Mouse (Mus musculus) liver, embryonic 14.5 days (tissue): ENCODE data around the gene Bpifc.

Source experiments
- CTCF ChIP-seq: IDR thresholded peaks from 2 replicates; pipeline ENCODE4 v1.5.1; 2016; ENCODE audit warnings: antibody characterized with exemption, low read depth, control low read depth
- EP300 ChIP-seq: IDR thresholded peaks from 2 replicates; pipeline ENCODE4 v1.6.1; 2016; ENCODE audit warnings: antibody characterized with exemption, low read depth

GRCm38 (mm10) chr10:86011781-86012180, at the start of gene Bpifc:
- TF ChIP-seq CTCF (no peak), EP300 (no peak)
